Mouse (Mus musculus) CH12.LX (cell line): ENCODE measurements around the gene Gm5737.

Experiments used
- CHD1 ChIP-seq: IDR thresholded peaks from 2 replicates; pipeline ENCODE4 v1.6.1; 2012; ENCODE audit warnings: low read depth, low read length, improper control_type of control experiment, inconsistent platforms
- CTCF ChIP-seq, 2 experiments: IDR thresholded peaks in 1 of 2; conservative IDR thresholded peaks in 1 of 2; 2 replicates each; pipeline ENCODE4 v1.5.1; 2011 to 2012; ENCODE audit warnings: low read depth in 2 of 2, low read length in 2 of 2, improper control_type of control experiment in 1 of 2, inconsistent platforms in 1 of 2, mild to moderate bottlenecking in 1 of 2, moderate library complexity in 1 of 2
- E2F4 ChIP-seq: IDR thresholded peaks from 2 replicates; pipeline ENCODE4 v1.6.1; 2011; ENCODE audit warnings: low read depth, low read length, improper control_type of control experiment; ENCODE audit not compliant: insufficient replicate concordance
- POLR2A ChIP-seq: IDR thresholded peaks from 2 replicates; pipeline ENCODE4 v1.6.1; 2011; ENCODE audit warnings: low read depth, mild to moderate bottlenecking, improper control_type of control experiment, low read length

DNA sequence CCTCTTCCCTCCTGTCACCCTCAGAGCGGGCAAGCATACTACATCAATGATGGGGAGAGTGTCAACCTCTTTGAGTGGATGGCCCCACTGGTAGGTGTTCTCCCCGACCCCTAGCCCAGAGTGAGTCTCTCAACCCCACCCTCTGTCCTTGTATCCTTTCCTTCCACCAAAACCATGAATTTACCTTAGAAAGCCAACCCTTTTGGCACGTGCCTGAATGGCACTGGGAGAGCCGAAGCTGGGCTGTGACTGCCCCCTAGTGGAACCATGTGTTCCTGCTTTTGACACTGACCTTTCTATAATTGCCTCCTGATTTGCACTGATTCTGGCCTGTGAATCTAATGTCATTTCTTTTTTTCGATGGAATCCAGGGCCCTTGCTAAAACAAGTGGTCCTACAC, 11.1 kb downstream of the Gm5737 start:
- TF ChIP-seq POLR2A: no peak
- TF ChIP-seq CTCF (conservative IDR thresholded peaks at IDR 0.05 in 1 of 2, IDR thresholded peaks at IDR 0.05 in 1 of 2; ENCODE audit: low read depth in 2 of 2, low read length in 2 of 2): peak; percentile 88 to 90
- TF ChIP-seq E2F4: no peak
- no peak for TF ChIP-seq CHD1
